Mouse (Mus musculus) thymus, adult 2 months (tissue): ENCODE results near the gene Cebpg.

Source experiments
- CTCF ChIP-seq: fragments of 200-500 bp; IDR thresholded peaks from 2 replicates; pipeline ENCODE4 v1.5.1; 2012; ENCODE audit warnings: mild to moderate bottlenecking, control low read depth, low read length, moderate library complexity, borderline replicate concordance; ENCODE audit not compliant: control insufficient read depth, poor library complexity, insufficient read depth; ENCODE audit errors: extremely low read depth
- POLR2A ChIP-seq: fragments of 200-500 bp; IDR thresholded peaks from 2 replicates; pipeline ENCODE4 v1.6.1; 2012; ENCODE audit warnings: mild to moderate bottlenecking, low read length, control low read depth, moderate library complexity; ENCODE audit not compliant: control insufficient read depth, poor library complexity, insufficient read depth; ENCODE audit errors: extremely low read depth

DNA sequence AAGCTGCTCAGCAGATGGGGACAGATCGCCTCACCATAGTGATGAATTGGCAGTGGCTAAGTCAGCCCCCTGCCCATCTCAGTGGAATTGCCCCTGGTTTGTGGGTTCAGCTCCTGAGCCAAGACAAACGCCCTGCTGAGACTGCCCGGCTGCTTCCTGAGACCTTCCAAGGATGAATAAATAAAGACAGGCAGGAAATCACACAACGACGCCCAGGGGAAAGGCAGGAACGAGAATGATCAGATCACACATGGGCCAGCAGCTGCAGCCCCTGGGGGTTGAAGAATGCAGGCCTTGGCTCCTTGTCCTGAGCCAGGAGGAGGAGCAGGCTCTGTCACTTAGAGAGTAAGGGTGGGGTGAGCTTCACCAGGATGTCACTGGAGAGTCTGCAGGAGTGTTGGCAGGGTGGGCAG, 21.2 kb downstream of the Cebpg start:
- TF ChIP-seq POLR2A (no peak), CTCF (no peak)
